Mouse (Mus musculus) heart, adult 11 months (tissue): ENCODE measurements around the gene Slc46a3.

Experiments used
- DNase-seq: peaks from one replicate; pipeline ENCODE4 v3.0.0; 2022

The Slc46a3 gene

GRCm38 (mm10) chr5:147893766-147894454 is 705 bp downstream of the Slc46a3 start:
- no peak for DNase-seq

DNA sequence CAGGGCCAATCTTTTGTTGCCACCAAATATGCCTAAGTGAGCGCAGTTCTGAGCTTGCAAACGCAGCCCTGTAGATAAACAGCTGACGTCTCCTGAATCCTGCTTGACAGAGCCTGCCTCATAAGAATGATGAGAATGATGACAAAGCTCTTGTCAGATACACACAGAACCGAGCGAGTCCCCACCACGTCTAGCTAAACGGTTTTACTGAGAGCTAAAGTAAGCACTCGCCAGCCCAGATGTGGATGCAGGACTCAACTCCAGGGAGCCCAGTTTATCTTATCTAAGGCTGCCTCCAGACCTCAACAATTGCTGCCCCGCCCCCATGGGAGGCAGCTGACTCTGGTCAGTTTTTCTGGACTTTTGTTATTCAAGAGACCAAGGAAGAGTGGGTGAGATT is 1.5 kb downstream of the Slc46a3 start:
- DNase-seq: peak; percentile 90

- no peak for DNase-seq
Measured at GRCm38 (mm10) chr5:147892735-147893134, 1.9 kb downstream of the Slc46a3 start.

GRCm38 (mm10) chr5:147888313-147889297 is 6.0 kb downstream of the Slc46a3 start:
- no peak for DNase-seq

- DNase-seq: no peak
Measured at GRCm38 (mm10) chr5:147883581-147883980, 11.0 kb downstream of the Slc46a3 start.

DNA sequence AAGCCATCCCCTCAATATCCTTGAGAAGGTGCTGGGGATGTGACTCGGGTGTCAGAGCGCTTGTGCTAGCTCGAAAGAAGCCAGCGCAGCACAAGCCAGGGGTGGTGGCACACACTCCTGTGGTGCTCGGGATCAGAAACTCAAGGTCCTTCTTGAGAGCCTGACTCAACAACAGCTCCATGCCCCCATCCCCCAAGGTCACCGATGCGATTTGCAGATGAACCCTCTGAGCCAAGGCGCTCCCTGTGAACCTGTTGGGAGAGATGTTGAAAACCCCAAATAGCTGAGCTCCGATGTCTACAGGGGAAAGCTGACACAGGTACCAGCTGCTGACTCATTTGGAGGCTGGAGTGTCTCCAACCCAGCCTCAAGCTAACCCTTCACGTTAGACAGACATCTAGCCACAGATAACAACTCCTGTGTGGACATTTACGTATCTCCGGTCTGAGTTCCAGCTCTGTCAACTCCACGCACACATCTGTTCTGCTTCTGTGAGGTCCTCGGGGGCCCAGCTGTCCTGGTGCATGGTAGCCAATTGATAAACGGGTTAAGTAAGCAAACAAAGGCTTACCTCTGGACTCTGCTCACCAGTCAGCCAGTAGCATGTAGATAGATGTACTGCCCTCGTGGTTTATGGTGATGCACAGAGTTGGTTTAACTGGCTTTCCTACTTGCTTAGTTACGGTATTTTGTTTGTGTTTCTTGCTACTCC is 14.5 kb downstream of the Slc46a3 start:
- DNase-seq: no peak

GRCm38 (mm10) chr5:147877520-147877919 is 17.1 kb downstream of the Slc46a3 start:
- DNase-seq: no peak

DNA sequence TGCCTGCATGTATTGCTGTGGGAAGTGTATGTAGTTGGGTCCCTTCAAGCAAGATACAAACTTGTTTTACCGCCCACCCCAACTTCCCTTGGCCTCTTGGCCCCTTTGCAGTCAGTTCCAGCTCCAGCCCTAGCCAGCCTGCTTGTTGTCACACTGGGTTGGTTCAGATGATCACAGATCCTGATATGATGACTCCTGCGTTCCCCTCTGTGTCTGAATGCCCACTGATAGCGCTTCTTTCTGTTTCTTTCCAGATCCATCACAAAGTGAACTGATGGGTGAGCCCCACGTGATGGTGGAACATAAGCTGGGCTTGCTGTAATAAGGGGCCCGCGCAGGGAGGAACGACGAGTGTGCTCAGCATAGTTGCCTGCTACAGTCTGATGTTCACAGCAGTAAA is 19.4 kb downstream of the Slc46a3 start:
- no peak for DNase-seq

- no peak for DNase-seq
Measured at GRCm38 (mm10) chr5:147874491-147875065, 20.0 kb downstream of the Slc46a3 start.

DNA sequence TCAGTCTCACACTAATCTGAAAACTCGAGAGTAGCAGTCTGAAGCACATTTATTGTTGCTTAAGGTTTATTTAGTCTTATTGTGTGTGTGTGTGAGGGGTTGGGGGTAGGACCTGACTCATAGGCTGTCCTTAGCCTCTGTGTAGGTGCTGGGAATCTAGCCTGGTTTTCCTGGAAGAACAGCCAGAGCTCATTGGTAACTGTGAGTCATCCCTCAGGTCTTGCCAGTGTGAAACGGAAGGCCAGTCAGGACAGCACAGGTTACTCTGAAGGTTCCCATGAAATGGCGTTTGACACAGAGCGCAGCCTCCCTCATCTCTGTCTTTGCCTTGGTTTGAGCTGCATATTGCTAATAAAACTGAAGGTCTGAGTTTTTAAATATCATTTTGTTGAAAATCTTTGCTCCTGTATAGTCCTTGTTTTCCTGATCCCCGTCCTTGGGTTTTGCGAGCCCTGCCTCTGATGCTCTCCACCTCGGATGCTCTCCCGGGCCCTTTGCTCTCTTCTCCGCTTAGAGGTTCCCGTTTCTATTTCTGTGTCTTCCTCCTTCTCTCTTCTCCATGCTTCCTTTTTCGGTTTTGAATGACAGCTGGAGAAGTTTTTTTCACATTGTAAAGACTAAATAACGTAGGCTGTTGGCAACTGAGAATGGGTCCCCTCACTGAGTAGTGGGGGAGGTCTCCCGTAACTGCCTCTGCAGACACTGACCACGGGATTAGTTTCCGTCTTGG is 23.4 kb downstream of the Slc46a3 start:
- DNase-seq: no peak

DNA sequence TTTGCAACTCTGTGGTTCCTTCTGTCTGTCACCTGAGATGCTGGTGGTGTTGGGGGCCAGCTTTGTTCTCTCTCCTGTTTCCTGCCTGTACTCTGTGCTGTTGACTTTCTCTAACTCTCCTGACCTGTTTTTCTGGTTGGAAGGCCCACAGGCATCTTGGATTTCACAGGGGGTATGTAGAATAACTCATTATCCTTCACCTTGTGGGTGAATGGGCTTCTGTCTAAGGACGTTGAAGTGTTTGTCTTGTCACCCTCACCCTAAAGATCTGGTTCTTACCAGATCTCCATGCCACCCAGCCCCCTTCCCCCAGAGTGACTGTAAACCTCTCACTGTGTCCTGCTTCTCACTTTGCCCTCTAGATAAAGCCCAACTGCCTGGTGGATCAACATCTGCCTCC is 24.3 kb downstream of the Slc46a3 start:
- DNase-seq: no peak

- peak; percentile 90 for DNase-seq
Measured at GRCm38 (mm10) chr5:147869568-147869967, 25.0 kb downstream of the Slc46a3 start.

DNA sequence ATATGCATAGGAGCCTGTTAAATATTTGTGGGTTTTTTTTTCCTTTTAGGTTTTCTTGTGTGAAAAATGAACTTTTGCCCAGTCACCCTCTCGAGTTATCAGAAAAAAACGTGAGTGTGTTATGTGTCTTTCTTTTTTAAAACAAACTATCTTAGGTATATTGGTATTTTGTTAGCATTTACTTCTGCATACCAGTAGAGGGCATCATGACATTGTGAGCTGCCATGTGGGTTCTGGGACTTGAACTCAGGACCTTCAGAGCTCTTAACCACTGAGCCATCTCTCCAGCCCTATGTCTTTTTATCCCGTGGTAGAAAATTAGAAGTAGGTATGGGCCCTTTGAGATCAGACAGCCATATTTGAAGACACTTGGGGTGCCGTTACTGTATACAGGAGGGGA is 25.9 kb downstream of the Slc46a3 start:
- DNase-seq: no peak

GRCm38 (mm10) chr5:147860449-147861261 is 34.0 kb downstream of the Slc46a3 start, which contains the start of gene Pomp:
TSS of gene Pomp (plus strand) at chr5:147860461.
- peak; percentile 99 for DNase-seq

DNA sequence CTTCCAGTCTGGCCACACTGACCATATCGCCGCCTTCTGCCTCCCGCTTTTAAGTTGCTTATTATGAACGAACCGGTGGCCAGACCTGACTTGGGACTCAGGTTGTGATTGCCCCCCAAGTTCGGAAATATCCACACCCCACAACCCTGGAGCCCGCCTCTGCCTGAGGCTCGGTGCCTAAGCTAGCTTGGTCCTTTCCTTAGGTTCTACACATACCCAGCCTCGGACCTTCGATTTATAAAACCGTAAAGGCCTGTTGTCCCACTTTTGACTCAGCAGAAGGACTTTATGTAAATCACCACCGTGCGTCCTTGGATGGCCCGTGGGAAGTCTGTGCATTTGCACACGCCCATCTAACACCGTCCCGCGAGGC is 34.6 kb downstream of the Slc46a3 start:
- DNase-seq: no peak

GRCm38 (mm10) chr5:147850194-147850593 is 44.4 kb downstream of the Slc46a3 start:
- peak; percentile 97 for DNase-seq

DNA sequence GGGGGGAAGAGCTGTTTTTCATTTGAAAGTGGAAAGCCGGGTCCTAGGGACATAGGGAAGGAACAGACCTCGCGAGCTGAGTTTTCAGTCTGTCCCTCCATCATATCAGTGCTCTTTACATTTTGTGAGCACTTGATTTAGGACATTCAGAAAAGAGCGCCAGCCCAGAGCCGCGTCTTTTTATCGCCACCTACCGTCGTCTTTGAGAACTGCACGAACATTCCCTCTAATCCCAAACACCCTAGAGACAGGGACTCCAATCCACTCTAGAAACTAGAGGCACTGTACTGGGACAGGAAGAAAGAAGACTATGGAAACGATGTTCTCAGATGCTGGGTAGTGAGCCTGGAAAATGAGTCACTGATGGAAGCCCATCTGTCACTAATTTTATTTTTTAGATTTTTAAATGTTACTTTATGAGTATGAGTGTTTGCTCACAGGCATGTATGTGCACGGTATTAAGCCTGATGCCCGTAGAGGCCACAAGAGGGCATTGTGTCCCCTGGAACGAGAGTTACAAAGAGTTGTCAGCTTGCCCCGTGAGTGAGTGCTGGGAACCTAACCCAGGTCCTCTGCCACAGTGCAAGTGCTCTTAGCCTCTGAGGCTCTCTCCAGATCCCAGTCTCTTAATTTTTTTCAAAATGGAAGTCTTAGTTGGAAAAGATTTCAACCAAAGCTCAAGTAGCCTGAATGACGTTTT is 46.3 kb downstream of the Slc46a3 start:
- DNase-seq: peak; percentile 95

DNA sequence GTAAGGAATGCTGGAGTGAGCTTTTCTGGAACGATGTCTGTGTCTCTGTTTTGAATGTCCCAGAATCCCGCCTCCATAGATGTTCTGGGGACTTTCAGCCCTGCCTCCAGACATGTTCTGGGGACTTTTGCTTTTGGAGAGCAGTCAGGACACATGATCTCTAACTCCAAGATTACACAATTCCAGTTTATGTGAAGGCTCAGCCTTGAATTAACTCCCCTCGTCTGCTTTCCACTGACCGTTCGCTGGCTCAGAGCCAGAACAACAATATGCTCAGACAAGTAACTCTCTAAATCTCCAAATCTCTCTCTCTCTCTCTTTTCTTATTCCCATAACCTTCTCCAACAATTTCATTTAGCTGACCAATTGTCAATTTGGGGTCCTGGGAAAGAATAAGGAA is 47.3 kb downstream of the Slc46a3 start:
- DNase-seq: no peak

GRCm38 (mm10) chr5:147845319-147845718 is 49.3 kb downstream of the Slc46a3 start:
- DNase-seq: no peak

DNA sequence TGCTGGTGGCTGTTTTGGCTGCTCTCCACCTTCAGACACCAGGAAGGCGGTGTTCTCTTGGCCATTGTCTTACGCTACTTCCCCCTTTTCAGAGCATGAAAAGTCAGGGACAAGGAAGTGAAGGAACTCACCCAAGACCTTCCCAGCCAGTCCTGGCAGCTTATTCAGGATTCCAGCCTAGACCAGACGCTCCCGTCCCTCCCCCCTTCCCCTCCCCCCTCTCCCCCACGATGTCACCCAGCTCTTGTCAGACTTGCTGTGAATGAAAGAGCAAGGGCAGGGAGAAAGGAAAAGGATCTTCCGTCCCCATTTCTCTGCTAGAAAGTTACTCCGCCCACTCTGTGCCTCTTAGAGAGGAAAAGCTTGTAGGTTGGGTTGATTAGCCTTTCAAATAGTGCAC is 51.3 kb downstream of the Slc46a3 start:
- no peak for DNase-seq

DNA sequence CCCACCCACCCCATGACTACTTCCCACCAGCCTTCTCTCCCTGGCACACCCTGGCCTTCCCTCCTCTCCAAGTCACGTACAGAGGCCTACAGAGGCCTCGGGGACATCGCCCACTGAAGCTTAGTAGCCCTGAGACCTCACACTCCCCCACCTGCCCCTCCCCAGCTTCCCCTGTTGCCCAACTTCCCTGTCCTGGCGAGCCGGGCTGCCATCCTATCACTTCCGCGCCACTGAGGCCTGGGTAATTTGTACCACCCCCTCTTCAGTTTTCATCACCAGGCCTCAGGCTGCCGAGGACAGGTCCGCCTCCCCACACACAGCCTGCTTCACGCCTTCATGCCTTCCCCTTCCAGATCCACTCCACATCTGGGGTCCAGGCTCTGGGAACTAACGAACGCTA is 55.2 kb downstream of the Slc46a3 start:
- DNase-seq: no peak
